Mouse (Mus musculus) heart, adult 11 months (tissue): Measurements from ENCODE around the gene Aldh1l1.

Source experiments
- DNase-seq: peaks from one replicate; pipeline ENCODE4 v3.0.0; 2022

Gene Aldh1l1

DNA sequence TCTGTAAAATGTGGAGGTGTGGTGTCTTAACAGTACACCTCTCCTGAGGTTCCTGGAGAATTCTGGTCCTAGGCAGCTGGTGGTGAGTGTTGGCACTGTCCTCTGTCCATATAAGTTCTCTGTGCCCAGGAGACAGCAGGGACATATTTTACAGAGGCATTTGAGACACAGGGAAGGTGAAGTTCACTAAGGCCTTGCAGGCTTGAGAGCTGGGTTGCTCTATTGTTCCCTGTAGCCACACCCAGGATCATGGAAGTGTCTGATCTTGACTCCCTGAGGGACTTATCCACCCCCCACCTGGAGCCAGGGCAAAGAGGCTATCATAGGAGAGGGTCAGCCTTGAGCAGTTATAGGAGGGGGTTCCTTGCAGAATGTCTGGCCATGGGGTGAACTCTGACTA lies 65.0 kb downstream of the Aldh1l1 start:
- peak; percentile 87 for DNase-seq

DNA sequence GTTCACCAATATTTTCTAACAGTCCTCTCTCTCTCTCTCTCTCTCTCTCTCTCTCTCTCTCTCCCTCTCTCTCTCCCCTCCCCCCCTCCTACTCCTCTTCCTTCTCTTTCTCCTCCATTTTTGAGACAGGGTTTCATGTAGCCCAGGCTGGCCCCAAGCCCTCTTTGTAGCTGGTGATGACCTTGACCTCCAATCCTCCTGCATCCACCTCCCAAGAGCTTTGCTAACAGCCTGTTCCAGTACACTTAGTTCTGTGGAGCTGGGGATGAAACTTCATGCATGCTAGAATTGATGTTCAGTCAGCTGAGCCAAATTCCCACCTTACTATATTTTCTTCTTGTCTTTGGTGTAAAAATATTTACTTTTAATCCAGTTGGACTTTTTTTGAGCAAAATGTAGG lies 67.0 kb downstream of the Aldh1l1 start:
- DNase-seq = no peak

DNA sequence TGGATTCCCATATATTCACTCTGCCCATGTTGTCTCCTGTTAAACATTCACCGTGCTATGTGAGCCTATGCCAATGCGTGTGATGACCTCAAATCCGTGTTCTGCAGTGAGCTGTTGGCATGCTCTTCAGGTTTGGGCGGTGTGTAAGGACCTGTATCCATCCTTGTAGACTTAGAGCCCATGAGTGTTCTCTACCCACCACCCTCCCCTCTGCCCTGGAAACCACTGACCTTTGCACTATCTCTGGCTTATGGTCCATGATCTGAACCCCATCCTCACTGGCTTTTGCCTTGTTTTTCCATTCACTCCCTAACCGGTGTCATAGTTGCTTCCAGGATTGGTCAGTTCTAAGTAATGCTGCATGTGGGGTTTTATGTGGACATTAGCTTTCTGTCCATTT lies 67.5 kb downstream of the Aldh1l1 start:
- DNase-seq = no peak

DNA sequence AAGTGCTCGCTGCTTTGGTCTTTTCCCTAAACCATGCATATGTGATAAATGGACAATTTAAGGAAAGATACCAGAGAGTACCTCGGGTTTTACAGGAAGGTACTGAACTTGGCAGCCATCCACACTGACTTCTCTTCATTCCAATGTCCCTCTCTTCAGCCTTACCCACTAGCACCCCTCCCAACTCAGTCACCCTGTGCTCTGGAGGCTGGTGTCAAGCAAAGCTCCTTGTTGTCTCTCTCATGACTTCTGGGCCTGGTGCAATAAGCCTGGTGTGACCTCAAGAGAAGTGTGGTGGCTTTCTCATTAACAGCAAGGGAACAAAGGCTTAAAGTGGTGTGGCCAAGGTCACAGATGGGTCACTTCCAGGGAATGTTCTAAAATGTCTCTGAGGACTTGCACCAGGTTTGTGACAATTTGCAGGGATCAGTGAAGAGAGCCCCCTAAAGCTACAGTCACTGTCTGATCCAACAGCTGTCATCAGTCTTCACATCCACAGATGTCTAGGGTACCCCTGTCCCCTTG lies 70.4 kb downstream of the Aldh1l1 start:
- peak; percentile 97 for DNase-seq

DNA sequence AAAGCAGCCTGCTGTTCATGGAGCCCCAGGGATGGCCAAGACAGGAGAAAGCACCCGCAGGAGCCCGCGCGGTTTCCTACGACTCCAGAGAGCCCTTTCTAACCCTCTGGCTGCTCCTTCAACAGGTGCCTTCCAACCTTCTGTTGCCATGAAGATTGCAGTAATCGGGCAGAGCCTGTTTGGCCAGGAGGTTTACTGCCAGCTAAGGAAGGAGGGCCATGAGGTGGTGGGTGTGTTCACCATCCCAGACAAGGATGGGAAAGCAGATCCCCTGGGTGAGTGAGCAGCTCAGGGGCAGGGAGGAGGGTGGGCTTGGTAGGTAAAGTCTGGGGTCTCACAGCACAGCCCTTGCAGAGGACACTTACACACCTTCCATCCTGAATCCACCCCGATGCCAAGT lies 70.8 kb downstream of the Aldh1l1 start:
- DNase-seq = peak; percentile 91

DNA sequence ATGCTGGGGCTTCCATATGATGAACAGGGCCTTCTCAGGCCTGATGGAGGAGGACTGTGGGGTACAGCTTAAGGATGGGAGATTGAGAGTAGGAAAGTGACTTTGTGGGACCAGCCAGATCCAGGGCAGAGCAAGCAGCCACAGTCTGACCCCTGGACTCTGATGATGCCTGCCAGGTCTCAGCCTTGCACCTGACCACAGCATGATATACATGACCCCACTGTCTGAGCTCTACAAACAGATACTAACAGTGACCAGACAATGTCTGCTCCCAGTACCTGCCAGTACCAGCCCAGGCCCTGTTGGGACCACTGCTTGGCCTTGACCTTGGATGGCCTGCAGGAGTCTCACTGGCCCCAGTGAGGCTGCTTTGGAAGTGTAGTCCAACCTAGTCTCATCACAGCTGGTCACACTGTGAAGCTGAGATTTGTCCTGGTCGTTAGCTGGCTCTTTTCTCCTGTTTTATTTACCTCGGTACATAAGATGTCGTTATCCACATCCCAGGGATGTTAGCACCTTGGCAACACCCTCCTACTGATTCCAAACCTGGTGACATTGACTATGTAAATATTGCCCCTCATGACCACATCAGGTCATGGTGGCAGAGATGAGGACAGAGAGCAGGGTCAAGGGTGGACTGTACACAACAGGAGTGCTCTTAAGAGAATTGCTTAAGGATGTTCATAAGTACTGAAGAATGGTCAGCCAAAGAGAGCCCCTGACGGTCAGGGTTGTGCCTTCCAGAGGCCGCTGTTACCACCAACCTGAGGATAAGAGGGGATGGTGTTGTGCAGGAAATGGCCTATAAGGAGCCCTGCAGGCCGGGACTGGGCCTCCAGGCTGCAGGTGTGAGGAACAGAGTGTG lies 71.8 kb downstream of the Aldh1l1 start:
- no peak for DNase-seq

DNA sequence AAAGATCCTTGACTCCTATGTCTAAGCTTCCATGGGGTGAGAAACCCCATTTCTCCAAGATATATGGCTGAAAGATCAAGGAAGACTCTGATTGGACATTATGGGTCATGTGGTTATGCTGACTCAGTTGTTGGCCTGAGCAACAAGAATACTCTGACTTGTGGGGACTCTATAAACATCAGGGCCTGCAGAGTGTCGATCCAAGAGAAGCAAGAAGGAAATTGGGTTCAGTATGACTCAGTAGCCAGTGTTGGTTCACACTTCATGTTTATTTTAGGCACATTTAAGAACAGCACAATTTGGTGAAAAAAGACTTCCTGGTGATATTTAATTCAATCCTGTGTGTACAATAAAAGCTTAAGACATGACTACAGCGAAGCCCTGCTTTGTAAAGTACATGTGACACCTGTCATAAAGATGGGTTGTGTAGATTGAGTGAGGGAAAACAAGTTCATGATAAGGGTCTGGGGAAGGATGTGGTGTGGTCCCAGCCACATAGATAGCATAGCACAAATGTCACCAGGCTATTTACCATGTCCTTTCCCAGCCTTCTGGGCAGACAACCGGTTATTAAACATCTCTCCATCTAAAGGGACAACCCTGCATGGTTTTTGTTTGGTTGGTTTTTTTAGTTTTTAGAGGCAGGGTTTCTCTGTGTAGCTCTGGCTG lies 74.3 kb downstream of the Aldh1l1 start:
- DNase-seq = no peak

GRCm38 (mm10) chr6:90561234-90561781 lies 75.1 kb downstream of the Aldh1l1 start:
- DNase-seq = no peak

DNA sequence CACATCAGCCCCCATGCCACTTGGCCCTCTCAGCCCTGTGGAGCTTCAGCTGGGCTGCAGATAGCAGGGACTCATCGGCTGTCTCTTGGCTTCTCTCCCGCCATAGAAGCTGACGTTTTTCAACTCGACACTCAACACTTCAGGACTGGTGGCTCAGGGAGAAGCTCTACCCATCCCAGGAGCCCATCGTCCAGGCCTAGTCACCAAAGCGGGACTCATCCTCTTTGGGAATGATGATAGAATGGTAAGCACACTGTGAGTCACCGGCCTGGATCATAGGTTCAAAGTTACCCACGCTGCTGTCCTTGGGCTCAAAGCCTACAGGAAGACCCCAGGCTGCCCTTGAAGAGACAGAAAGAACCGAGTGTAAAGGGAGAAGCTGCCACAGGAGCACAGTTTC lies 78.0 kb downstream of the Aldh1l1 start:
- DNase-seq = peak; percentile 75

DNA sequence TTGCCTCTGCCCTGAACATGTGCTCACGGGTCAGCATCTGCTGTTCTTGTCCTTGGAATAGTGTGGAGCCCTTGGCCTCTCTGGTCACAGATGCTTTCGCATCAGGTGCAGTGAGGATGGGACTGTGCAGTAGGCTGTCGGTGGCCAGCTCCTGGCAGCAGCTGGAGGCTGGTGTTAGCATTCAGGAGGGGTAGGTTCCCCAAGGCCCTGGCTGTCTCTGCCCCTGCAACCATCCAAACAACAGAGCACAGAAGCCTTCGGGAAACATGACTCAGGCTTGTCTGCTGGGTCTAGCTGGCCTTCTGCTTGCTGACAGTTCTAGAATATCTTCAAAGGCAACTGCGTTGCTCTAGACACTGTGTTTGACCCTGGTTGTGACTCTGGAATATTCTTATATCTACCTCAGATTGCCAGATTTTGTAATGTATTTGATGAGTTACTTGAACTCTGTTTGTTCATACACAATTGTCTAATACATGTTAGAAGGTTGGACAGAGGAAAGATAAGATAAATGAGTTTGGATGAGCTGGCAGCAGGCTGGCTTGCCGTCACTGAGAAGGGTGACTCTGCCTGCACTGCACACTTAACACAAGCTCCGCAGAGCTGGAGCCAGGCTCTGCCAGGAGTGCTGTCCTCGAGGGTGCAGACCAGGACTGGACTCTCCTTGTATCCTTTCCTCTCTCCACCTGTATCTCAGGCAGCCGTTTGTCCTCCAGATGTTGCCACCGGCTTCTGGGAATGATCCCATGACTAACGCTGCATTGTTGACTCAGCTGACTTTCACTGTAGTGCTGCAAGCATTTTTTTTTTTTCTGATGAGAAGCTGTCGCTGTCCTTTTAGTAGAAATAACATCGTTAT lies 79.4 kb downstream of the Aldh1l1 start:
- DNase-seq = peak; percentile 82

GRCm38 (mm10) chr6:90567486-90567885 lies 81.3 kb downstream of the Aldh1l1 start:
- peak; percentile 80 for DNase-seq

GRCm38 (mm10) chr6:90567928-90568327 lies 81.7 kb downstream of the Aldh1l1 start:
- DNase-seq = no peak

DNA sequence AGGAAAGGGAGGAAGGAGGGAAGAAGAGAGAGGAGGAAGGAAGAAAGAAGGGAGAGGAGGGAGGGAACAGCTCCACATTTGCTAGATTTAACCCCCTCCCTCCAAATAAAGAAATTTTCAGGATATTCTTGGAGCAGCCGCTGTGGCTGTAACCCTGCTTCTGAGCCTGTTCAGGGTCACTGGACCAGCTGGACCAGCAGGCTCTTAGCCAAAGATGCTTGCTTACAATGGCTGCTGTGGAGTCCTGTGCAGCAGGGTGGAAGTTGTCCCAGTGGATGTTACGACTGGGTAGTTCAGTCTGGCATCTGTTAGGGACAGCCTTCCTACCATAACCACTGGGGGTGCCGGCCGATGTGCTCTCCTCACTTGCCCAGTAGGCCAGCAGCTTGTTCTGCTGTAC lies 82.5 kb downstream of the Aldh1l1 start:
- no peak for DNase-seq

GRCm38 (mm10) chr6:90569736-90570383 lies 83.6 kb downstream of the Aldh1l1 start:
- DNase-seq = no peak

GRCm38 (mm10) chr6:90570392-90570791 lies 84.2 kb downstream of the Aldh1l1 start:
- DNase-seq = peak; percentile 64

DNA sequence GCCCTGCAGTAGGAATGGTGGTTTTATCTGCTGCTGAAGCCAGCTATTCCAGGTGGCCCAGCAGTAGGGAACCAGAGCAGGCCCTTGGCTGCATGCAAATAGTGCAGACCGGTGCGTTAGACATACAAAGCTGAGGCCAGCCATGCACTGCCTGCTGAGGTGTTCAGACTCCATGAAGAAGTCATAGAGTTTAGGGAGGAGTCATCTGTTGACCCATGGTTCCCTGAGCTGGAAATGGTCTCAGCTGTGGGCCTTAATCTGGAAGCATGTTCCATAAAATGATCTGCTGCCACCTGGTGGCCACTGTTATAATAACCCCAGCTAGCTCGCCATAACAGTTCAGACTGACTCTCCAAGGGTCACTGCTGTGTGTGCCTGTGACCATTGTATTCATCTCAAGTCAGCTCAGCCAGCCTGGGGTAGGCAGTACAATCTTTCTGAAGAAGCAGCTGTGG lies 89.1 kb downstream of the Aldh1l1 start:
- peak; percentile 92 for DNase-seq

- DNase-seq = peak; percentile 71
Measured at GRCm38 (mm10) chr6:90578174-90578573, 91.9 kb downstream of the Aldh1l1 start.

DNA sequence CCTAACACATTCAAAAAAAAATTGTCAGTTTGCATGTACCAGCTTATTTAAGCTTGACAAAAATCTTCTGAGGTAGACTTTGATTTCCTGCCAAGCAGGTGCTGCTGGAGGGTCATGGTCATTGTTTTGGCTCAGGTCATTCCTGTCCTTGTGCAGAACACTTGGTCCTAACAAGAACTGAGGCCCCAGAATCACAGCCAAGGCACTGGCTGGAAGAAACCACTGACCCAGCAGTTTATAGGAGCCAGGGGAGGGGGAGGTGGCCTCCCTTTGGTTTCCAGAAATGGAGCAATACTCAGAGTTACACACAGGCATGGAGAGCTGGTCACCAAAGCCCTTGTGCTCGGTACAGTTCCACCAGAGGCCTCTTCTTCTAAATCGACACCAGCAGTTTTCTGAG lies 96.1 kb downstream of the Aldh1l1 start:
- no peak for DNase-seq

GRCm38 (mm10) chr6:90588113-90588512 lies 101.9 kb downstream of the Aldh1l1 start:
- no peak for DNase-seq

DNA sequence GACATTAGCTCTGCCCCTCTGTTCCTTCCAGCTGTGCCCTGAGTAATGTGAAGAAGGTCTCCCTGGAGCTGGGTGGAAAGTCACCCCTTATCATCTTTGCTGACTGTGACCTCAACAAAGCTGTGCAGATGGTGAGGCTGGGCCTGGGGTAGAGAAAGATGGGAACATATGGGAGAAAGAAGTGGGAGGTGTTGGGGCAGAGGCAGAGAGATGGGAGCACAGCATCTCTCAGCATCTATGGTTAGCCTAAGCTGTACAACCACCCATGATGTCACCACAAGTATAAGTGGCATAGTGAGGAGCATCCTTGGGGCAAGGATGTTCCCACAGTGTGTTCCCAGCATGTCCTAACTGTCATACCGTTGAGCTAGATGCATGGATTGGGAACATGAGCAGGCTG lies 104.5 kb downstream of the Aldh1l1 start:
- DNase-seq = no peak

DNA sequence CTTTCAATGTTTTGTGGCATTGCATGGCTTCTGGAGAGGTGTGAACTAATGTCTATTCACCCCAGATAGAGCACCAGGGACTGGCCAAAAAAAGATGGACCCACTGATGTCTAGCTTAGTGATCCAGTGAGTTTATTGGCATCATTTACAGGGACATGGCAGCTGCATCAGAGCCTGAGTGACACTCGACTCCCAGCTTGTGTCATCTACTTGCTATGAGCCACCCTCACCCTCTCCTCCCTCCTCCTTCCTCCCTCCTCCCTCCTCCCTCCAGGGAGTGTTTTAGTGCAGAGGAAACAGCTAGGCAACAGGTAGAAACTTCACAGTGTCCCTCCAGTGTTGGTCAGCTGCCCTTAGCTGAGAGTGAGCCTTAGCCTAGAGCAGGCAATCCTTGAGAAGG lies 108.7 kb downstream of the Aldh1l1 start:
- DNase-seq = no peak

DNA sequence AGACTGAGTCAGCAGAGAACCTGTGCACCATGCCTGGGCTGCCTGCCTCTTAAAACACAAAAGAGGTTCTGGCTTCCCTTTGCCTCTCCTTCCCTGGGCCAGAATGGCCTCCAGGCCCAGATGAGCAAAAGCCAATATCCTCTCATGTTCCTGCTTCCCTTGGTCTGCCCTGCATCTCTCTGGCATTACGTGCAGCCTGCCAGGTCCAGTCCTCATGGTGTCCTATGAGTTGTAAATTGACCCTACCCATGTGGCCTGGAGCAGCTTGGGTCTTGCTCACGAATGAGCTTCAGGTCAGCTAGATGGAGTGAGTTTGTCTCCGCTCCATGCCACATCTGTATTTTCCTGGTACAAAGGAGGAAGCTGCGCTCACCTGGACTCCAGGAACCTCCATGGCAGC lies 110.8 kb downstream of the Aldh1l1 start:
- peak; percentile 84 for DNase-seq
